Mouse (Mus musculus) CD4-positive, CD25-positive, alpha-beta regulatory T cell, adult 9 weeks (primary cell): ENCODE measurements around the gene Elmo1. TPM values are rescaled to one million over a fixed set of nuclear protein-coding genes. Genes with fewer than 3 reads are reported as not detected.

ENCODE experiments used
- polyA plus RNA-seq: library from polyadenylated mRNA; unstranded; fragments of 100-300 nt; shearing (Covaris generic); gene quantifications from one replicate; pipeline ENCODE4 v1.2.1, GENCODE M21; 2017

Elmo1 gene
- polyA plus RNA-seq: 167 TPM

GRCm38 (mm10) chr13:20090133-20090710 lies at the start of gene Elmo1:
TSS of gene Elmo1 (plus strand) at chr13:20090596.

